Mouse (Mus musculus) ES-E14 (cell line): ENCODE measurements around the gene Rora.

ENCODE experiments used
- ZC3H11A ChIP-seq: IDR thresholded peaks from 2 replicates; pipeline ENCODE4 v1.6.1; 2012; ENCODE audit warnings: low read depth, mild to moderate bottlenecking, inconsistent platforms, low read length, borderline replicate concordance
- ZNF384 ChIP-seq: IDR thresholded peaks from 2 replicates; pipeline ENCODE4 v1.6.1; 2012; ENCODE audit warnings: low read depth, low read length, inconsistent platforms

GRCm38 (mm10) chr9:69319434-69319833 lies 665.8 kb downstream of the Rora start:
- TF ChIP-seq ZNF384 (no peak), ZC3H11A (no peak)
